Mouse (Mus musculus): ENCODE results near the gene Nuf2. TPM values are rescaled to one million over a fixed set of nuclear protein-coding genes. Genes with fewer than 3 reads are reported as not detected.

The Nuf2 gene
- polyA plus RNA-seq, 1 experiment from 2014 or later: 81.3 TPM

DNA sequence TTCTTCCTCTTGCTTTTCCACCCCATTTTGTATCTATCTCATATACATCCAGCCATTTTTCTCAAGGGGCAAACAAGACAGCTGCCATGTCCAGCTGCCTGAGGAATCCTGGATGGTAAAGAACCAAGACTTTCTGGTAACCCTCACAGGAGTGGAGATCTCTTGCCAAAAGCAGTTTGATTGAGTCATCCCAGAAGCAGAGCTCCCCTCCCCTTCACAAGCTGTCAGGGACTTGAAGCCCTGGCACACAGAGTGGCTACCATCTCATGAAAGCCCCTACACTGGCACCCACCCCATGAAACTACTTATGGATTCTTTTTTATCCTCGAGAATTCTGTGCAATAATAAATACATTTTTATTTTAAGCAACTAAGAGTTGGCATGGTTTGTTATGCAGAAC is 39.7 kb downstream of the Nuf2 start:
- no peak overlapping the region for H3K27ac ChIP-seq (replicated peaks; ENCODE audit: low read depth, low read length)
- H3K36me3 ChIP-seq (ENCODE audit: control insufficient read depth, insufficient read depth, low read length): no peaks in the 10 kb centered on the region
- no peak for DNase-seq (ENCODE audit: low spot score)
- H3K4me2 ChIP-seq (ENCODE audit: low read depth, severe bottlenecking): no peak overlapping the region
- no peak overlapping the region for H3K9ac ChIP-seq (ENCODE audit: low read length)
- H3K4me1 ChIP-seq (ENCODE audit: control insufficient read depth, insufficient read depth, low read length): no peaks in the 10 kb centered on the region
- no peaks in the 10 kb centered on the region for H3K27me3 ChIP-seq (ENCODE audit: control insufficient read depth, insufficient read depth, low read length)
- no peak for ATAC-seq (ENCODE audit: insufficient number of reproducible peaks, low FRiP score, low TSS enrichment, low read depth)
- H3K9me3 ChIP-seq (ENCODE audit: control insufficient read depth, low read length): no peaks in the 10 kb centered on the region
- H3K4me3 ChIP-seq (ENCODE audit: low read depth, low read length): no peak overlapping the region
- 86% methylated on average over 1 of the region's 1 CpGs for WGBS

DNA sequence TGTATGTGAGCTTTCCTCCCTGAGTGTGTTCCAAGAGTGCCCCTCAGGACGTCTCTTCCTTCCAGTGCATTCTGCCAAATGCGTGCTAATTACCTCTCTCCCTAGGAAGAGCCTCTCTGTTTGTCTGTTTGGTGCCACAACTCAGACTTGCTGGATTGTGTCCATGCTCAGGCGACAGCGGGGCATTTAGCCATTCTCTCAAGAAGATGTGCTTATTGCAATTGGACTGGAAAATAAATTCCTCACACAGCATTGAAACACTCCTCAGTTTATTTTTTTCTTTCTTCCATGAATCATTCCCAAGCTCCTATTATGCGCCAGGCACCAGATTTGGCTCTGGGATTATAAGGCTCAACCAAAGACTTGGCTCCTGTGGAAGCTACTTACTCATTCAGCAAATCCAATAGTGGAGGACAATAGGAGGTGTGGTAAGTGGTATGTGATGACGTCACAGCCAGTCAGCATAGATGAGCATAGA is 45.8 kb downstream of the Nuf2 start:
- DNase-seq (ENCODE audit: low spot score) (no peak), ATAC-seq (ENCODE audit: insufficient number of reproducible peaks, low FRiP score, low TSS enrichment, low read depth) (no peak)

DNA sequence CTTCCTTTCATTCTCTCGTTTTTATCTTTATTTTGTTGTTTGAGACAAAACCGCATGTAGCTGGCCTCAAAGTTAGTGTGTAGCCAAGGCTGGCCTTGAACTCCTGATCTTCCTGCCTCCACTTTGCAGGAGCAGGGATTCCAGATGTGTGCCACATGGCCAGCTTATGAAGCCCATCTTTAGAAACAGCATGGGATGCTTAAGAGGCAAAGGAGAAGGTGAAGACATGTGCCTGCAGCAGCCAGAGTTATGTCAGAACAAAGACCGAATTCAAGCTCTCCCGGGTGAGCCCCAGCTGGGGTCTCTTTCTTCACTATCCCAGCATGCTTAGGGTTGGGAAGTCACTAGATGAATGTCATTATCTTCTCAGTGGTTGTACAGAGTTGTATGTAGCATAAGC is 46.7 kb downstream of the Nuf2 start:
- H3K9me3 ChIP-seq (ENCODE audit: control insufficient read depth, low read length): no peaks in the 10 kb centered on the region
- no peaks in the 10 kb centered on the region for H3K36me3 ChIP-seq (ENCODE audit: control insufficient read depth, insufficient read depth, low read length)
- ATAC-seq (ENCODE audit: insufficient number of reproducible peaks, low FRiP score, low TSS enrichment, low read depth) (no peak), DNase-seq (ENCODE audit: low spot score) (no peak)
- no peak overlapping the region for H3K4me2 ChIP-seq (ENCODE audit: low read depth, severe bottlenecking)
- no peak overlapping the region for H3K4me3 ChIP-seq (ENCODE audit: low read depth, low read length)
- no peak overlapping the region for H3K27ac ChIP-seq (replicated peaks; ENCODE audit: low read depth, low read length)
- 77% methylated on average over 4 of the region's 4 CpGs for WGBS
- H3K9ac ChIP-seq (ENCODE audit: low read length): no peak overlapping the region
- no peaks in the 10 kb centered on the region for H3K27me3 ChIP-seq (ENCODE audit: control insufficient read depth, insufficient read depth, low read length)
- no peaks in the 10 kb centered on the region for H3K4me1 ChIP-seq (ENCODE audit: control insufficient read depth, insufficient read depth, low read length)

More for the DNA sequence above, 45.8 kb downstream of the Nuf2 start:
- no peak overlapping the region for H3K27ac ChIP-seq (replicated peaks; ENCODE audit: low read depth, low read length)
- WGBS: 71% methylated on average over 6 of the region's 6 CpGs
- no peaks in the 10 kb centered on the region for H3K36me3 ChIP-seq (ENCODE audit: control insufficient read depth, insufficient read depth, low read length)
- H3K4me3 ChIP-seq (ENCODE audit: low read depth, low read length): no peak overlapping the region
- H3K4me1 ChIP-seq (ENCODE audit: control insufficient read depth, insufficient read depth, low read length): no peaks in the 10 kb centered on the region
- no peak overlapping the region for H3K4me2 ChIP-seq (ENCODE audit: low read depth, severe bottlenecking)
- no peak overlapping the region for H3K9ac ChIP-seq (ENCODE audit: low read length)
- no peaks in the 10 kb centered on the region for H3K27me3 ChIP-seq (ENCODE audit: control insufficient read depth, insufficient read depth, low read length)
- H3K9me3 ChIP-seq (ENCODE audit: control insufficient read depth, low read length): no peaks in the 10 kb centered on the region

DNA sequence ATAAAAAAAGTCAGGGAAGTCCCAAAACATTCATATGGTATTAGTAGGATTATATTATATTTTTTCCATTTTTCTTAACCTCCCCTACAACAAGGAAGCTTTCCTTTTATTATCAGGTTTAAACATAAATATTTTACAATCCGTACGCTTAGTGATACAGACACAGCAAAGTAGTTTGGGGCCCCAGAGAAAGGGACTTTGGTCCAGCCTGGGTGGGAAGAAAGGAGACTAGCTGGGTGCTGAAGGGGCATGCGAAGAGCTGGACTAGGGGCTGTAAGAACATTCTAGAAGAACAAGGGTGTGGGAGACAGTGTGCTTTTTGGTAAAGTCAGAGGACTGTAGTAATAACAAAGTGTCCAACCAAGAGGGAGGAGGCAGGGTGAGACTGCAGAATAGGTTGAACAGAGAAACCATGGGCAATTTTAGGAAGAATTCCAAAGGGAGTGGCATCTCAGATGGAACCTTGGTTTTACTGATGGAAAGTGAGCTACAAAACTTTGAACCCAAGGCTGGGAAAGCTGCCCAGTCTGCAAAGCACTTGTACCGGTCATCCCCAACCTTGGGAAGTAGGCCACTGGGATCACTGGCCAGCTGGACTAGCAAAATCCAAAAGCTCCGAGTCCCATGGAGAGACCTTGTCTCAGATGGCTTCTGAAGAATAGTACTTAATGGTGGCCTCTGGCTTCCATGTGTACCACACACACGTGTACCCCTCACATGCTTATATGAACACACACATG is 48.5 kb downstream of the Nuf2 start:
- ATAC-seq (ENCODE audit: insufficient number of reproducible peaks, low FRiP score, low TSS enrichment, low read depth): no peak
- 90% methylated on average over 6 of the region's 6 CpGs for WGBS

DNA sequence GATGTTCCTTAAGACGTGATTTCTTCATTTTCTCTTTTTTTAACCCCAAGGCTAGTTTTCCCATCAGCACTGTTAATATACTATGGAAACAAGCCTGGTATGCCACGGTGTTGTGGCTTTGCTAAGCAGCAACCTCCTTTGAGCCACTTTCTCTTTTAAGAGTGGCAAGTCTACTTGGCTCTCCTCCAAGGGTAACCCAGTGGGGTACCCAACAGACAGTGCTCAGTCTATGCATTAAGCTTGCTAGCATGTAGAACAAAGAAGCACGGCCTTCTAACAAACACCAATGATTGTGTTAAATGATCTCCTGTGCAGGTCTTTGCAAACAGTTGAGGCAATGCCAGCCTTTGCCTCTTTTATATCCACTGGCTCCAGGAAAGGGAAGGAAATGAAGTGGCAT is 60.1 kb downstream of the Nuf2 start:
- Histone ChIP-seq H3K4me2 (ENCODE audit: low read depth, severe bottlenecking) (no peak overlapping the region), H3K27me3 (ENCODE audit: control insufficient read depth, insufficient read depth, low read length) (no peaks in the 10 kb centered on the region), H3K27ac (replicated peaks; ENCODE audit: low read depth, low read length) (no peak overlapping the region), H3K9ac (ENCODE audit: low read length) (no peak overlapping the region), H3K4me3 (ENCODE audit: low read depth, low read length) (no peak overlapping the region), H3K36me3 (ENCODE audit: control insufficient read depth, insufficient read depth, low read length) (no peaks in the 10 kb centered on the region), H3K4me1 (ENCODE audit: control insufficient read depth, insufficient read depth, low read length) (no peaks in the 10 kb centered on the region), H3K9me3 (ENCODE audit: control insufficient read depth, low read length) (no peaks in the 10 kb centered on the region)
- whole genome bisulfite sequencing: 81% methylated on average over 3 of the region's 3 CpGs
- no peak for DNase-seq (ENCODE audit: low spot score)
- ATAC-seq (ENCODE audit: insufficient number of reproducible peaks, low FRiP score, low TSS enrichment, low read depth): no peak

More for the DNA sequence above, 48.5 kb downstream of the Nuf2 start:
- H3K9me3 ChIP-seq (ENCODE audit: control insufficient read depth, low read length): no peaks in the 10 kb centered on the region
- H3K4me2 ChIP-seq (ENCODE audit: low read depth, severe bottlenecking): no peak overlapping the region
- no peaks in the 10 kb centered on the region for H3K36me3 ChIP-seq (ENCODE audit: control insufficient read depth, insufficient read depth, low read length)
- H3K27me3 ChIP-seq (ENCODE audit: control insufficient read depth, insufficient read depth, low read length): no peaks in the 10 kb centered on the region
- H3K4me1 ChIP-seq (ENCODE audit: control insufficient read depth, insufficient read depth, low read length): no peaks in the 10 kb centered on the region
- DNase-seq (ENCODE audit: low spot score): no peak
- H3K9ac ChIP-seq (ENCODE audit: low read length): no peak overlapping the region
- H3K27ac ChIP-seq (replicated peaks; ENCODE audit: low read depth, low read length): no peak overlapping the region
- no peak overlapping the region for H3K4me3 ChIP-seq (ENCODE audit: low read depth, low read length)

DNA sequence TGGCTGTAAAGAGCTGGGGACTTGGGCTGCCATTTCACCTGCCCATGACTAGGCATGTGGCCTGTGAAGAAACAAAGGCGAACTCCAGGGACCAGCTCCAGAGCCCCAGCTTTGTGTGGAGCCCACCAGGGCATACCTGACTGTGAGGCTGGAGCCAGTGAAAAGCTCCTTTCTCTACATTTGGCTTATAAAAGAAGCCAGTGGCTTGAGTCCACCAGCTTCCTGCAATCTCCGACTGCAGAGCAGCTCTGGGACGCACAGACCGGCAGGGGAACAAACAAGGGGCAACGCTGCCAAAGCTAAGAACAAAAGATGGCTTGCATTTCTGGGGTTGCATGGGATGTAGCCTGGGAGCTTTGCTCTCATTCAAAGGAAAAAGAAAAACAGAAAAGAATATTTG is 63.5 kb downstream of the Nuf2 start:
- Histone ChIP-seq H3K4me1 (ENCODE audit: control insufficient read depth, insufficient read depth, low read length) (no peaks in the 10 kb centered on the region), H3K27ac (replicated peaks; ENCODE audit: low read depth, low read length) (no peak overlapping the region), H3K36me3 (ENCODE audit: control insufficient read depth, insufficient read depth, low read length) (no peaks in the 10 kb centered on the region), H3K4me2 (ENCODE audit: low read depth, severe bottlenecking) (no peak overlapping the region), H3K27me3 (ENCODE audit: control insufficient read depth, insufficient read depth, low read length) (no peaks in the 10 kb centered on the region), H3K9ac (ENCODE audit: low read length) (no peak overlapping the region), H3K9me3 (ENCODE audit: control insufficient read depth, low read length) (no peaks in the 10 kb centered on the region), H3K4me3 (ENCODE audit: low read depth, low read length) (no peak overlapping the region)
- no peak for DNase-seq (ENCODE audit: low spot score)
- ATAC-seq (ENCODE audit: insufficient number of reproducible peaks, low FRiP score, low TSS enrichment, low read depth): no peak
- 92% methylated on average over 5 of the region's 5 CpGs for WGBS

DNA sequence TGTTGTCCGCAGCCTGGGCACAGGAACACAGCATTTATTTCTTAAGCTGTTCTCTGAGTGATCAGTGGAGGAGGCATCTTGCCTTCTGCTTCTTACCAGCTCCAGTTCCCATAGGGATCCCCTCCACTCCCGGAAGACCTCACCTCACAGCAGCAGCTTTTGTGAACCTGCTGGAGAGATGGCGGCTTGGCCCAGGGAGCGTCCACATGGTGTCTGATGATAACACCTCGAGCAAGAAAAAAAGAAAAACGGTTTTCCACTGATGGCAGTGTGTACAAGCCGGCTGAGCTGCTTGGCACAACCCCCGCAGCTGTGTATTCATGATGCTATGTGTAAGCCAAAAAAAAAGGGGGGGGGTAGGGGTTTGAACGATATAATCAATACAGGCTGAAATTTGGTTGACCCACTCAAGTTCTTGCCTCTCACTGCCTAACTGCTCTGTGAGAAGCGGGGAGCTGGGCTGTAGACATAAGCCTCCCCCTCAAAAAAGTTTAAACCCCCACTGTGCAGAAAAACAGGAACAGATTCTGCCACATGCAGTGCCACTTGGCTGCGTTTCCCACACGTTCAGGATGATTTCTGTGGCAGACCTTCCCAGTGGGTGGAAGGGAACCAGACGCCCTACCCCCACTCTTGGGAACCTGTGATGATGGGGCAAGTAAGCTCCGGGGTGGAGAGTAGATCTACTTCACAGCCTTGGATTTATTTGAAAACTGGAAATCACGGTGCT is 68.7 kb downstream of the Nuf2 start:
- Histone ChIP-seq H3K4me3 (ENCODE audit: low read depth, low read length) (no peak overlapping the region), H3K9ac (ENCODE audit: low read length) (no peak overlapping the region), H3K4me1 (ENCODE audit: control insufficient read depth, insufficient read depth, low read length) (peaks cover 6% of the 10 kb centered on the region; the same call in 1 of the 2 replicates), H3K36me3 (ENCODE audit: control insufficient read depth, insufficient read depth, low read length) (no peaks in the 10 kb centered on the region), H3K4me2 (ENCODE audit: low read depth, severe bottlenecking) (no peak overlapping the region), H3K9me3 (ENCODE audit: control insufficient read depth, low read length) (no peaks in the 10 kb centered on the region), H3K27me3 (ENCODE audit: control insufficient read depth, insufficient read depth, low read length) (no peaks in the 10 kb centered on the region), H3K27ac (replicated peaks; ENCODE audit: low read depth, low read length) (no peak overlapping the region)
- DNase-seq (ENCODE audit: low spot score) (no peak), ATAC-seq (ENCODE audit: insufficient number of reproducible peaks, low FRiP score, low TSS enrichment, low read depth) (no peak)
- WGBS: 80% methylated on average over 15 of the region's 15 CpGs

DNA sequence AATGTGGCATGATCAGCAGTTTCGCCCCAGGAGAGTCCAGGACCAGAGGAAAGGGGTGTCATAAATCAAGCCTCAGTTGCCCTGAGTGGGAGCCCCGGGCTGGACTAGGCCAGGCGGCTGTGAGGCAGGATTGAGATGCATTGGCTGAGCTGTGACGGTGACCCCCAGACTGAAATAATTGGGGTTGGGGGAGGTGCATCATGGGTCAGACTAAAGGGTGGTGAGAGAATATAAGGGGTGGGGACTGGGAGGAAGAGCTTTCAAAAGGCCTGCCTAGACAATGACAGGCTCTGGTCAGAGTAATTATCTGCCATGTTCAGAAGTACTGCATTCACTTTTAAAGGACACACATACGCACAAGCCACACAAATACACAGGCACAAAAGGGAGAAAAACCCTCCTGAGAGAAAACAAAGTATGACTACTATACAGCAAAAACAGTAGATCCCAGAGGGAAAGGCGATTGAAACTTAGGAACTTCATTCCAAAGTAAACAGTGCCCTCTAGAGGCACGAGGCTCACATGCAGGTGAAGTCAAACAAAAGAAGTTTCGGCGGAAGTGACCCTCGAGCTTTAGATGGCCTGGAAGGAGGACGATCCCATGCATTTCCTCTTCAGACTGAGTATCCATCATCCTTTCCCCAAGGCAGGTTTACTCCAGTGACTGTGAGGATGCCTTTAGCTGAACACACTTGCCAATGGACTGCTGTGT is 72.0 kb downstream of the Nuf2 start:
- Histone ChIP-seq H3K9ac (ENCODE audit: low read length) (peak overlapping the region; percentile 30; the same call in 1 of the 2 replicates), H3K4me1 (ENCODE audit: control insufficient read depth, insufficient read depth, low read length) (peaks cover 6% of the 10 kb centered on the region; the same call in 1 of the 2 replicates), H3K27ac (replicated peaks; ENCODE audit: low read depth, low read length) (no peak overlapping the region), H3K4me3 (ENCODE audit: low read depth, low read length) (no peak overlapping the region), H3K4me2 (ENCODE audit: low read depth, severe bottlenecking) (no peak overlapping the region; the same call in none of the 2 replicates), H3K27me3 (ENCODE audit: control insufficient read depth, insufficient read depth, low read length) (no peaks in the 10 kb centered on the region), H3K36me3 (ENCODE audit: control insufficient read depth, insufficient read depth, low read length) (no peaks in the 10 kb centered on the region), H3K9me3 (ENCODE audit: control insufficient read depth, low read length) (no peaks in the 10 kb centered on the region)
- 6% methylated on average over 11 of the region's 11 CpGs for WGBS
- DNase-seq (ENCODE audit: low spot score): peak; percentile 81
- ATAC-seq (ENCODE audit: insufficient number of reproducible peaks, low FRiP score, low TSS enrichment, low read depth): peak; percentile 72; the same call in 1 of the 2 replicates
